Mouse (Mus musculus): ENCODE results near the gene Vwce.

Gene Vwce

GRCm38 (mm10) chr19:10714682-10715475 lies 80.9 kb downstream of the Vwce start:
- DNase-seq (ENCODE audit: low read depth, low spot score) = peak; percentile 79

- no peak for DNase-seq (ENCODE audit: low read depth, low spot score)
Measured at GRCm38 (mm10) chr19:10715476-10715875, 81.5 kb downstream of the Vwce start.

Data from R1 (cell line).